Mouse (Mus musculus) lung, postnatal 0 days (tissue): ENCODE data around the gene Gm15557.

ENCODE experiments used
- CTCF ChIP-seq: IDR thresholded peaks from 2 replicates; pipeline ENCODE4 v1.5.1; 2016; ENCODE audit warnings: antibody characterized with exemption, mild to moderate bottlenecking
- EP300 ChIP-seq: IDR thresholded peaks from 2 replicates; pipeline ENCODE4 v1.6.1; 2016; ENCODE audit warnings: antibody characterized with exemption, mild to moderate bottlenecking, control low read depth

DNA sequence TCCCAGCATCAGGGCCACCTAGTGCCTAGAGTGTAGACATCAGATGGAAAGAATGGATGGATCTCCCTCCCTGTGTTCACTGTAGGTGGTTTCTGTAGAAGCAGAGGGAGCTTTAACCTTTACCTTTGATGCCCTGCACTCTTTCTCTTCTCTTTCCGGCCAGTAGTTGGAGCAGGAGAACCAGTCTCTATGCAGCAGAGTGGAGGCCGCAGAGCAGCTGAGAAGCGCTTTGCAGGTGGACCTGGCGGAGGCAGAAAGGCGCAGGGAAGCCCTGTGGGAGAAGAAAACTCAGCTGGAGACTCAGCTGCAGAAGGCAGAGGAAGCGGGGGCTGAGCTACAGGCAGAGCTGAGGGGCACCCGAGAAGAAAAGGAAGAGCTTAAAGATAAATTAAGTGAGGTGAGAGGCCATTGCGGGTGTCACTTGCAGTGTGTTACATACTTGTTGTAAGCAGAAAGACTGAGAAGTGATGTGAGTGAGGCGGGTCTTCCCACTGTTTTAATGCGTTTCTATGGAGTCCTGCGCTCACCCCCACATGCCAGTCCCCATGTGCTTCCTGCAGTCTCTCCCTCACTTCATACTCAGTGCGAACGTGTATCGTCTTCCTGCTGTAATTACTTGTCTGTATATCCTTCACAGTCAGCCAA, 33.7 kb downstream of the Gm15557 start:
- TF ChIP-seq CTCF = peak; percentile 14; the same call in 1 of the 2 replicates
- no peak for TF ChIP-seq EP300
